Mouse (Mus musculus) layer of hippocampus, postnatal 14 days (tissue): ENCODE measurements around the gene Cadm3. TPM values are rescaled to one million over a fixed set of nuclear protein-coding genes. Genes with fewer than 3 reads are reported as not detected.

Source experiments
- DNase-seq, 2 experiments: peaks; one replicate each; pipeline ENCODE4 v3.0.0; 2021 to 2022; ENCODE audit warnings: low spot score in 2 of 2, mixed read lengths in 1 of 2
- total RNA-seq, 2 experiments: library from RNA; stranded (reverse); gene quantifications; 2 replicates each; pipeline ENCODE4 v1.2.3; 2021

The Cadm3 gene
- total RNA-seq, 2 experiments from 2014 or later: 351 to 367 TPM

- DNase-seq: no peak
Observed at GRCm38 (mm10) chr1:173359590-173360290, 7.8 kb downstream of the Cadm3 start.

- DNase-seq: peak in 1 of 2 experiments; percentile 49
Observed at GRCm38 (mm10) chr1:173357799-173358198, 9.7 kb downstream of the Cadm3 start.

GRCm38 (mm10) chr1:173356699-173357098 lies 10.8 kb downstream of the Cadm3 start:
- DNase-seq: no peak

- no peak for DNase-seq
Observed at GRCm38 (mm10) chr1:173355107-173355846, 12.2 kb downstream of the Cadm3 start.

GRCm38 (mm10) chr1:173350372-173350957 lies 17.0 kb downstream of the Cadm3 start, which contains the start of gene Aim2:
Gene Aim2, plus strand, starts transcription at chr1:173350879.
- no peak for DNase-seq

- no peak for DNase-seq
Observed at GRCm38 (mm10) chr1:173349946-173350345, 17.5 kb downstream of the Cadm3 start.

- no peak for DNase-seq
Observed at GRCm38 (mm10) chr1:173349192-173349591, 18.3 kb downstream of the Cadm3 start.

GRCm38 (mm10) chr1:173348527-173348926 lies 19.0 kb downstream of the Cadm3 start:
- DNase-seq: no peak

- no peak for DNase-seq
Observed at GRCm38 (mm10) chr1:173345112-173345511, 22.4 kb downstream of the Cadm3 start.

- no peak for DNase-seq
Observed at GRCm38 (mm10) chr1:173343934-173344333, 23.6 kb downstream of the Cadm3 start.

- no peak for DNase-seq
Observed at GRCm38 (mm10) chr1:173342425-173342824, 25.1 kb downstream of the Cadm3 start.

- peak; percentile 46 to 61 for DNase-seq
Observed at GRCm38 (mm10) chr1:173339543-173339942, 28.0 kb downstream of the Cadm3 start.

- no peak for DNase-seq
Observed at GRCm38 (mm10) chr1:173337008-173337407, 30.5 kb downstream of the Cadm3 start.

GRCm38 (mm10) chr1:173335903-173336302 lies 31.6 kb downstream of the Cadm3 start:
- DNase-seq: no peak

- DNase-seq: no peak
Observed at GRCm38 (mm10) chr1:173333312-173334253, 33.9 kb downstream of the Cadm3 start, which contains the start of gene Ackr1. Gene Ackr1, minus strand, starts transcription at chr1:173333750.

- DNase-seq: no peak
Observed at GRCm38 (mm10) chr1:173332418-173332817, 35.1 kb downstream of the Cadm3 start.

GRCm38 (mm10) chr1:173329743-173330142 lies 37.8 kb downstream of the Cadm3 start:
- DNase-seq: no peak

GRCm38 (mm10) chr1:173329185-173329584 lies 38.3 kb downstream of the Cadm3 start:
- no peak for DNase-seq

- no peak for DNase-seq
Observed at GRCm38 (mm10) chr1:173328446-173328845, 39.0 kb downstream of the Cadm3 start.

GRCm38 (mm10) chr1:173326552-173326951 lies 40.9 kb downstream of the Cadm3 start:
- DNase-seq: no peak

- DNase-seq: no peak
Observed at GRCm38 (mm10) chr1:173325395-173325794, 42.1 kb downstream of the Cadm3 start.
